Mouse (Mus musculus) kidney, adult 8-10 months (tissue): ENCODE results near the gene Hoxb8.

Experiments used
- DNase-seq, 2 experiments: peaks; one replicate each; pipeline ENCODE4 v3.0.0; 2022

Gene Hoxb8

GRCm38 (mm10) chr11:96281855-96282570 is at the start of gene Hoxb8:
TSS of gene Hoxb8 (plus strand) at chr11:96281905.
- peak in 1 of 2 experiments; percentile 46 for DNase-seq

DNA sequence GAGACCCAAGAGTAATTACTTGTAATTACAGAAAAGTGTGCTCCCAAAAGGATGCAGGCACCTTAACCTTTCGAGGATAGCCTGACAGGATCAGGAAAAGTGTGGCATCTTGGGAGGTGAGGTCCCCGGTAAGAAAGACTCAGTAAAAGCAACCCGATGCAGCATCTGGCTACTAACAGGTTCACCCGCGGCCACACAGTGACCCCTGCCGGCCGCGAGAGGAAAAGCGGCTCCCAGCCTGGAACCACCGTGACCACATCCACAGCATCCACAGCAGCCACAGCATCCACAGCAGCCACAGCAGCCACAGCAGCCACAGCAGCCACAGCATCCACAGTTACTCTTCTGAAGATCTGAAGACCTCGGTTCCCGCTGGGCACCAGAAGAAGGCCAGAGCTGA is 46.8 kb upstream of the Hoxb8 start:
- DNase-seq: peak; percentile 10 to 47

DNA sequence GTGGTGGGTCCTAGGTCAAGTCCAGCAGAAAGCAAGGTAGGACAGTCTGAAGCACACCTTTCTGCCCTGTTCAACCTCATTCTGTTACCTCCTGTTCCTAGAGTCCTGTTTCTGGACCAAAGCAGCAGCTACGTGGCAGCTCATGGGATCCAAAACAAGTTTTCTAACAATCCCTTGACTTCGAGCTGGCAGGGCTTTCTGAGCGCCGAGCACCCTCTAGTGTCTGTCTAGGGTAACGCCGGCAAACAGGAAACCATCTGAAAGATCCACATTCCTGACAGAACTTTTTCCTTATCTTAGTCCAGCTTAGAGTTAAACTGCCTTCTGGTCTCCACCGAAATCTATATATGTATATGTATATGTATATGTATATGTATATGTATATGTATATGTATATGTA is 41.5 kb upstream of the Hoxb8 start:
- DNase-seq: peak; percentile 33 to 61

DNA sequence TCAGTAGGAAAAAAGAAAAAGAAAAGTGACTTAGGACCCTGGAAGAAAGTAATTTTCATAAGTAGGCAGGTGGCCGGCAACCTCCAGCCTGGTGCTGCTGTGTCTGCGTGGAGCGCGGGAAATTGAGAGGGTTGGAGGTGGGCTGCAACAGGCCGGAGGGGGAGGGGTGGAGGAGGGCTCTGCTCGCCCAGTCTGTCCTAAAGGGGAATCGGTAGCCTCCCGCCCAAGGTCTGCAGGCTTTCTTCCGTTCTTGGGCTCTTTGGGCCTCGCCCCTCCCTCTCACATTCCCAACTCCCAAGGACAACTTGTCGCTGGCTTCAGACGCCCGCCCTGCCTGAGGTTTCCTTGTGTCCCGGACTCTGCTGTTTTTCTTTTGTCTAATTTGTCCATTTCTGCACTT is 30.8 kb upstream of the Hoxb8 start:
- DNase-seq: peak; percentile 52 to 79

DNA sequence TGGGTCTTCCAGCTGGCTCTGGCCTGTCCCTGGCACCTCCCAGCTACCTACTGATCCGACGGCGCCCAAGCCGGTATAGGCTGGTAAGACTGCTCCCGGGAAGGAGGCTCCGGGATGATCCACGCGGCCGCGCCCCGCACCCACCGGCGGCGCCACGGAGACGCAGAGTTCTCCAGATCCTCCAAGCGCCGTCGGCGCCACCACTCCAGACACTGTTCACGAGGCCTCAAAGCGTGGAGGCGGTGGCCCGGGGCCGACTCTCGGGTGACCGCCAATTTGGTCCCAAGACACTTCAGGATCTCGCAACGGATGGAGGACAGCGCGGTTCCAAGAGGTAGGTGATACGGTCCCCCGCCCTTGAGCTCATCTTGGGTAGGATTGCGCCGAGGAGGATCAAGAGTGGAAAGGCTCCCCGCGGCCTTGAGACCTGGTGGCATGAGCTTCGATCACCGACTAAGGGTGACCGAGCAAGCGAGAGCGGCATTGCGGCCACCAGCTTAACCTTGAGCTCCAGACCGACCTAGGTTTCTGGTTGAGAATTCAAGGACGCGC is 30.1 kb upstream of the Hoxb8 start:
- peak; percentile 50 to 51 for DNase-seq

- no peak for DNase-seq
These were observed 29.1 kb upstream of the Hoxb8 start for GRCm38 (mm10) chr11:96252541-96253120.

GRCm38 (mm10) chr11:96254221-96254620 is 27.5 kb upstream of the Hoxb8 start:
- DNase-seq: peak; percentile 67 to 91

- peak; percentile 15 to 25 for DNase-seq
These were observed 26.4 kb upstream of the Hoxb8 start for GRCm38 (mm10) chr11:96255111-96255995.

DNA sequence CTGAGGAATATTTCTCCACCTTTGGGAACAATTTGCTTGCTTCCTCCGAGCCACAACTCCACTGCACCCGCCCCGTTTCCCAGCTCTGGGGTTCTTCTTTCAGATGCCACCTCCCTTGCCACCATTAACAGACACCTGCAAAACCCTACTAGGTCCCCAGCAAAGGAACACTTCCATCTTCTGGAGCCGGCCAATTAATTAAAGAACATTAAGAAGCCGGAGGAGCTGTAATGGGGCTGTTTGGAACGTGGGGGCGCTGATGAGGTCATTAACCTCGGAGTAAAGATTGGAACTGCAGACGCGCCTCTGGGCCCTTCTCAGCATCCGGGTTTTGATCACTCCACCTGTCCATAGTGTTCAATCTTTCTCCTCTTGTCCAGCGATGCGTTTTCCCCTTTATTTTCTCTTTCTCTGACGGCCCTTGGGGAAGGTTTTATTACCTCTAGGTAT is 25.7 kb upstream of the Hoxb8 start:
- peak; percentile 16 to 28 for DNase-seq

GRCm38 (mm10) chr11:96257141-96257540 is 24.6 kb upstream of the Hoxb8 start:
- no peak for DNase-seq

- DNase-seq: peak; percentile 71 to 87
These were observed 22.7 kb upstream of the Hoxb8 start for GRCm38 (mm10) chr11:96259038-96259437.

GRCm38 (mm10) chr11:96259511-96259910 is 22.2 kb upstream of the Hoxb8 start:
- DNase-seq: no peak

DNA sequence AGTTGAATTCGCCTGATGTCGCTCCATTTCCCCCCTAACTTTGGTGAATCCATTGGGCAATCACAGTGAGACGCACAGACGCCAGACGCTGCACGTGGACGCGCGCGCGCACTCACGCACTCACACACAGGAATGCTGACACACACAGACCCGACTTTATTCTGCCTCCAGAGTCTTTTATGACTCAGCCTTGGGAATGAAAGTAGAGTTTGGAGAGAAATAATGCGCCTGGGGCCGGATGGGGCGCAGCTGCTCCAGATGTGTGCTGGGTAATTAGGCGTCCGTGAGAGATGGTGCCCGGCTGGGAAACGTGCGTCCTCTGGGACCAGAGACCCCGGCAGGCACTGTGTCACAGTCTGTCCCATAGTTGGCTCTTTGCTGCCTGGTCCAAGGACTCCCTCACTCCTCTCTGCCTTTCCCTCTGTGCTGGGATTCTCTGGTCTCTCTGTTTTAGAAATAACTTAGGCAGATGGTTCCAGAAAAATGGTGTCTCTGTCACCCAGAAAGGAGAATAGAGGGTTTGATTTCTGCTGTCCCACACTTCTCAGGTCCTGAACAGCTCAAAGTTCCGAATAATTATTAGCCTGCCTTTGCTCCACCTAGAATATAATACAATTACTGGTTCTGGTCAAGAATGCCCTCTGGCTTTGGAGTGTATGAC is 21.3 kb upstream of the Hoxb8 start:
- peak; percentile 32 to 61 for DNase-seq

- DNase-seq: peak; percentile 89 to 94
These were observed 20.3 kb upstream of the Hoxb8 start for GRCm38 (mm10) chr11:96261323-96261890.

- peak; percentile 15 to 31 for DNase-seq
These were observed 19.4 kb upstream of the Hoxb8 start for GRCm38 (mm10) chr11:96262262-96262830.

DNA sequence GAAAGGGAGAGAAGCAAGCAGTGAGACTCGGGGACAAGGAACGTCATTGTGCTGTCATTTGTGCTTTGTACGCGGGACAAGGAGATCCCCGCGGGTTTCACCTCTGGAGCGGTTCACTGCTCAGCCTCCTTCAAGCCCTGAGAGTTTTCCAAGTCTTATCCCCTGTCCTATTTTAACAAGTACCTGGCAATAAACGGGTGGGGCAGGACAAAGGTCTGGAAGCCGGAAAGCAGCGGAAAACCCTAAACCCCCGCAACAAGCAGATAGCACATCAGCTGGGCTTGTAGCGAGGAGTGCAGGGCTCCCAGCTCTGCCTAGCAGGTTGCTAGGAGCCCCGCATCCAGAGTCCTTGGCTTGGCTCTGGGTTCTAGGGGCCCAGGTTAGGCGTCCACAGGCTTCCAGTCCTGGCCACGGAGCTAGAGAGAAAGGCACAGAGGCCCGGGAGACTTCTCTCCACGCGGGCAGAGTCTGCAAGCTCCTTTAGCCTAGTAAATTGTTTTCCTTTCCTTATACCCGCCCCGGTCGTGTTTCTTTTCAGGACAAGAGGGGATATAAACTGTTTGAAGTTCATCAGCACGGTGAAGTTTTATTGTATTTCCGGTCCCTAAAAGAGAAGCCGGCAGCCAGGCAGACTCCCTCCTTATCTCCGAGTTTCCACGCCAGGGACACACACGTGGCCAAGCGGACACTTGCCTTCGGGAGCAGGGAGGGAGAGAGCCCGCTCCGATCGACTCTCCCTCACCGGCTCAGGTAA is 17.9 kb upstream of the Hoxb8 start:
- peak; percentile 2 to 10 for DNase-seq

DNA sequence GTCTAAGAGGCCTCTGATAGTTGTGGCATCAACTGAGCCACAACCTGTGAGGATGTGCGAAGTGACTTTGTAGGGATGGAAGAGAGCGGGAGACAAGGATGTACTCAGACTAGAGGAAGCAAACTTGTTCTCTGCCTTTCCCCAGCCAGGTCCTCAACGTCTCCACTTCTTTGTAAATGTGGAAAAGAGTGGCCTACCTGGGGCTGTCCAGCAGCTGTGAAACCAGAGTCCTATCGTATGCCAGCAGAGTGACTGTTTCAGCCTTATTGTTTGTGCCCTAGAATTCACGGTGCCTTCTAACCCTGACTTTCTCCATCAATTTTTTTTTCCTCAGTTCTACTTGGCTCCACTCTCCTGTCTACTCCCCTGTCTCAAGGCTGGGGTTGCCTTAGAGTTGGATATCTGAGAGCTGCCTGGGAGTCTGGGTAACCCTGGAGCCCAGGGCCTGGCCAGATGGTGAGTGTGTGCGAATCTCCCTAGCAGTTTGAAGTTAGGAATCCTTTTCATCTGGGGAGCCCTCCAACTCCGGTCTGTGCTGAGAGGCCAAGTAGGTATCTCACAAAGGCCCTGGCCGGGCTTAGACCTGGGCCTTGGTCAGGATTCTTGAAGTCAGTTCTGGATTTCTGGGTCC is 17.2 kb upstream of the Hoxb8 start:
- DNase-seq: no peak

- DNase-seq: peak; percentile 84 to 92
These were observed 15.8 kb upstream of the Hoxb8 start for GRCm38 (mm10) chr11:96265954-96266353.

DNA sequence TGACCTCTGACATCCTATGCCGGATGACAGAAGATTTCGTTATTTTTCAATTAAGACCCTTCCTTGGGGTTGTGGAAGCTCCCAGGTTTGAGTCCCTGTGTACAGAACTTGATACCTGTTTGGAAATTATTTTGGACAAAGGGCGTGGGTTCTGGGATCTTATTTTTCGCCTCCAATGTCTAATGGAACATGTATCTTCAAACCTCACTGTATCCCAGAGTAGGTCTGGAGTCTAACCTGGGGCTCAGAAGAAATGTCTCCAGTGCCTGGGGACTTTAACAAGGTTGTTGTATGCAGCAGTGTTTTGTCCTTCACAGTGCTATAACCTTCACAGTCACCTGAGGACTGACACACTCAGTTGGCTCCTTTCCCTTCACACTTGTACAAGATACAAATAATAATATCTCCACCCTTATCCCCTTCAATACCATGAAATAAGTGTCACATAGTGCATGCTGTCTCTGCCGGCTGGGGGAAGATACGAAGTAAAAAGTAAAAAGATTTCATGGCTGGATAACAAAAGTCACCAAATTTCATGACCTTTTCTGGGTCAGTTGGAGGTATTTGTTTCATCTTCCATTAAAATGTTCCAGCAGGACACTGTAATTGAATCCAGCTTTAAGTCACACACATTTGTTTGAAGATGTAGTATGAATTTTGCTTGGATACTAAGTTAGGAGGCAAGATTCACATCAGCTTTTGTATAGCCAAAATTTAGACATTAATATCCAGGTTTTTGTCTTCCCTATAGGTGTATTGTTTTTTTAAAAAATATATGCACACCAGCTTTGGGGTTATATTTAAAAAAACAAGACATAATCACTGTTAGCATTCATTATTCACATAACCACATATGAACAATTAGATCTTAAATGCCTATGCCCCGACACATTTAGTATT is 14.4 kb upstream of the Hoxb8 start:
- no peak for DNase-seq
